Mouse (Mus musculus) neutrophil, adult 5-6 weeks (primary cell): ENCODE data around the gene Cldn19. TPM values are rescaled to one million over a fixed set of nuclear protein-coding genes. Genes with fewer than 3 reads are reported as not detected.

Source experiments
- ATAC-seq: fragments of 151-379, 151-347 bp; 2 replicates; pipeline ENCODE4 v1.8.0; 2017; ENCODE audit warnings: mild to moderate bottlenecking, moderate TSS enrichment; ENCODE audit not compliant: insufficient number of reproducible peaks, poor library complexity, low FRiP score, severe bottlenecking; ENCODE audit errors: extremely low read depth
- total RNA-seq: library from RNA; stranded (forward); fragments of 200-1000 nt; gene quantifications from 2 replicates; pipeline ENCODE4 v1.2.3, GENCODE M21; 2017

Cldn19 gene
- total RNA-seq, result not detected in 2 replicates

- no peak for ATAC-seq
Measured at GRCm38 (mm10) chr4:119255351-119255750, at the start of gene Cldn19. Gene Cldn19 (plus strand): TSS chr4:119255414.

GRCm38 (mm10) chr4:119216667-119217066, 38.5 kb upstream of the Cldn19 start:
- no peak for ATAC-seq

DNA sequence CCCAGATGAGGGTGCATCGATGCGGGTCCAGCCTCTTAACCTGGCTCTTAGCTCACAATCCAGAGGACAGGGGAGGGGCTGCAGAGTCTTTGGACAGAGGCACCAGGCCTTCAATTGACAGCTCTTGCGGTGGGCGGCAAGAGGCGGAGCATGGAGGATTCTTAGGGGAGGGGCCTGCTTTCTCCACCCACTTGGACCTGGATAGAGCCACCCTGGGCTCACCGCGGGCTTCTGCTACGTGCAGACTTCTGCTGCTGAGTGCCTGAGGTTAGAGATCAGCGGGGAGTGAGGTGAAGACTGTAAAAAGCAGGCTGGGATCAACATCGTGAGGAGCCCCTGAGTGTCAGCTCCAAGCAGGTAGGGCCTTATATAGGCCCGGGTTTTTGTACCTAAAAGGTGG, 37.0 kb upstream of the Cldn19 start, which contains the start of gene Tmem269:
Gene Tmem269 (minus strand): TSS at position 49 of the 400 bp plus-strand sequence.
- ATAC-seq, result no peak

GRCm38 (mm10) chr4:119223696-119224095, 31.5 kb upstream of the Cldn19 start:
- ATAC-seq, result peak; percentile 58; the same call in 1 of the 2 replicates

DNA sequence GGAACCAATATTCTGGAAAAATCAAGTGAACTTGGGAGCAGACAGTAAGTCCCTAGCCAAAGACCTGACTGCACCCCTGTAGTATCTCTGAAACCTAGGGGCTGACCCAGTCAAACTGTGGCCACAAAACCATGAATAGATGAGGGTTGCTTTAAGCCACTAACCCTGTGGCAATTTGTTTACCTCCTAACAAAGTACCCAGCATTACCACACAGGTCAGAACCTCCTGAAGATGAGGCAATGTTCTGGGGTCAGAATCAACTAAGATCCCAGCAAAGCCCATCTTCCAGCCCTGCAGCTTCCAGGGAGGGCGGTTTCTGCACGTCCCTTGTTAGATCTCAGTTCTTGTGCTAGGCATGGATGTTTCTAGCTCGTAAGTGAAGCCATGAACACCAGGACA, 30.7 kb upstream of the Cldn19 start:
- ATAC-seq, result no peak

GRCm38 (mm10) chr4:119225719-119226118, 29.5 kb upstream of the Cldn19 start:
- ATAC-seq, result no peak

- ATAC-seq, result no peak
Measured at GRCm38 (mm10) chr4:119226751-119227150, 28.5 kb upstream of the Cldn19 start.

DNA sequence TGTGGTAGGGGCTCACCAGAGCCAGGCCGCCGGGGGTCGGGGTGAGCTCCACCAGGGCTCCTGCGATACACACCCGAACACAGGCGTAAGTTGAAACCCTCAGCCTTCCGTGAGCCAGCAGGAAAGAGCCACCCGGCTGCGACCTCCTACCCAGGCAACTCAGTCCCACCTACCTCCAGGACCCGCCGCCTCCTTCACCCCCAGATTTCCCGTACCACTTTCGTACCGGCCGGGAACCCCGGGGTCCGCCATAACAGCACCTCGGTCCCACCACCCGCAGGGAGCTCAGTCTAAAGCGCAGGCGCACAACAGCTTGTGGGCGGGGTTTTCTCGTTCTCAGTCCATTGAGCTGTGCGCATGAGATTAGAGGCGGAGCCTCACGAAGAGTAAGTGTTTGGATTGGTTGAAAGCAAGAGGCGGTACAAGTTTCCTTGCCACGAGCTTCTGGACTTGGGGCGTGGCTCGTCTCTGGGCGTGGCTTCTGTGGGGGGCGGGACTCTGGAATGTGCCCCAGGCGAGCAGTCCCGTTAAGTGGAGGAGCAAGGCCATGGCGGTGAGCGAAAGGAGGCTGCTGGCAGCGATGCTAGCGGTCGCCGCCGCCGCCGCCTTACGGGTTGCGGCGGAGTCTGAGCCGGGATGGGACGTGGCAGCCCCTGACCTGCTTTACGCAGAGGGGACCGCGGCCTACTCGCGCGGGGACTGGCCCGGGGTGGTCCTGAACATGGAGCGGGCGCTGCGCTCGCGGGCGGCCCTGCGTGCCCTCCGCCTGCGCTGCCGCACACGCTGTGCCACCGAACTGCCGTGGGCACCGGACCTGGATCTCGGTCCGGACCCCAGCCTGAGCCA, 22.6 kb upstream of the Cldn19 start, which contains the start of the genes AU022252 and P3h1:
Gene AU022252 (minus strand): TSS at position 303 of the 846 bp plus-strand sequence.
Gene P3h1 (plus strand): TSS at position 506 of the 846 bp plus-strand sequence.
- peak; percentile 99 for ATAC-seq

GRCm38 (mm10) chr4:119233256-119233901, 21.8 kb upstream of the Cldn19 start:
- ATAC-seq, result no peak

- ATAC-seq, result no peak
Measured at GRCm38 (mm10) chr4:119234348-119234747, 20.9 kb upstream of the Cldn19 start.

- no peak for ATAC-seq
Measured at GRCm38 (mm10) chr4:119238661-119239060, 16.6 kb upstream of the Cldn19 start.

DNA sequence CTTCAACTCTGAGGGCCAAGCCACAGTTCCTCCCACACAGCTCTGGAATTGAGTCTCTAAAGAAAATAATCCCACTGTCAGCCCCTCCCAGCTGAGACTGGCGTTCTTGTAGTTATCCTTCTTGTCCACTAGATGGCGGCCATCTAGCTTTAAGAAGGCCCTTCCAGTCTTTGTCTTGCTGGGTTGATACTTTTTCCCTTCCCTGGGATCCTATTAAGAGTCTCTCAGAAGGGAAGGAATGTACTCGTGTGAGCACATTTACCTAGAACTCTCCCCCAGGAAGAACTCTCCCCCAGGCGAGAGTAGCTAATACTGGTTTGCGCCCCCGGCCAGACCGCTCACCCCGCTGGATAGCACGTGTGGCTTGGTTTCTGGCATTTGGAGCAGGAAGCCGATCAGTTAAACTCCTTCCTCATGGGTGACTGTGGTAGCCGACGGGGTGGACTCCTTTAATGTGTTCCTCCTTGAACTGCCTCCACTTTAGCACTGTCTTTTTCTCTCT, 16.0 kb upstream of the Cldn19 start:
- peak; percentile 84 for ATAC-seq

GRCm38 (mm10) chr4:119241664-119242063, 13.6 kb upstream of the Cldn19 start:
- no peak for ATAC-seq

- ATAC-seq, result no peak
Measured at GRCm38 (mm10) chr4:119242571-119242970, 12.6 kb upstream of the Cldn19 start.

DNA sequence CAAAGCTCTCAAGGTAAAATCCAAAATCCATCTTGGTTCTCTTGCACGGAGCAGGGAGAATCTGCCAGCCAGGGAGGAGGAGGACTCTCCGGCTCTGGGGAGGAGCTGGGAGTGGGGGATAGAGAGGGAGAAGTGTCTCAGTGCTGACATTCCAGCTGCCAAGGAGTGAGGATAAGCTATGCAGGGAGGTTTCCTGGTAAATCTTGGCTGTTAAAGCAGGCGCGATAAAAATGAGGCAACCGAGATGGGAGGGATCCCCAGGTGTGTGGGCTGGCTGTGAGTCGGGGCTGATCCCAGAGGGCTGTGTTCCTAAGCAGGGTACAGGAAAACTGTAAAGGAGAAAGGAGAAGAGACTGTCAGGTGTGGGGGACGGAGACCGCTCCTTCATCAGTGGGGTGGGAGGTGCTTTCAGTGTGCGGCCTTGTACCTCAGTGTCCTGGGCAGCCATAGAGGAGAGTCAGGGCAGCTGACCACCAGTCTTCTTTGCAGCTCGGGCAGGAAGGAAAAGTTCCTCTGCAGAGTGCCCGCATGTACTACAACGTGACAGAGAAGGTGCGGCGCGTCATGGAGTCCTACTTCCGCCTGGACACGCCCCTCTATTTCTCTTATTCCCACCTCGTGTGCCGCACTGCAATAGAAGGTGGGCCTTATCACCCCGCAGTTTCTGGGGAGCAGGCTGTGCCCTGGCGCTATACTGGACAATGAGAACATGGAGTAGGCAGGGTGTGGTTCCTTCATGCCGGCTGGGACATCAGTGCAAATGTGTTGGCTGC, 10.6 kb upstream of the Cldn19 start:
- no peak for ATAC-seq

DNA sequence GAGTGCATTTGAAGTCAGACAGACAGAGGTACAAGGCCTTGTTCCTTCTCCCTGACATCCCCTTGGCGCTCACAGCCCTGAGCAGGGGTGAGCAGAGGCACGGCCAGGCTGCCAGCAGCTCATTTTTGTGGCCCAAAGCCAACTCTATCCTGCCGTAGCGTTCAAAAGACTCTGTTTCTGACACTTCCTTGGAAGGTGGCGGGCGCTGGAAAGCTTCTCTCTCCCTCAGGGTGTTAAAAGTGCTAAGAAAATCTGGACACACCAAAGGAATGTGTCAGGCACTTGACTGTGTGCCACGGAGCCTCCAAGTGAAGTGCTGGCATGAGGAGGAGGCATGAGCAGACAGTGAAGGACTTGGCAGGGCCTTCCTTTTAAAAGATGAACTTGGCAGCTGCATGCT, 9.7 kb upstream of the Cldn19 start:
- no peak for ATAC-seq

DNA sequence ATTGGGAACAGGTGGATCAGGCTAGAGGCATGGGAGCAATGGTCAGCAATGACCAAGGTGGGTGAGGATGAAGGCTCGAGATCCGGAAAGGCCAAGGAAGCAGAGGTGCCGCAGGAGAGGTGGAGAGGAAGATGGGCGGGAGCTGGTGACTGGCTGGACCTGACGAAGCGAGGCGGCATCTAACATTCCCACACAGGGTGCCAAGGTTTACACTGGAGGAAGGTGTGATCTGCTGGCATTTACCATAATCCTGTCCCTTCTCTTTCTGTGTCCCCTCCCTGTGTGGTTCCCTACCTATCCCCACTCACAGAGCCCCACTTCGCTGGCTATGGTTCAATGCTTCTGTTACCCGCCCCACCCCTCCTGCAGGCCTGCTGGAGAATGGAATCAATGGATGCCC, 9.3 kb upstream of the Cldn19 start:
- no peak for ATAC-seq

GRCm38 (mm10) chr4:119246688-119247225, 8.5 kb upstream of the Cldn19 start:
- ATAC-seq, result no peak
